Mouse (Mus musculus) mammary gland, adult 2 months (tissue): ENCODE results near the gene Defb33. TPM values are rescaled to one million over a fixed set of nuclear protein-coding genes. Genes with fewer than 3 reads are reported as not detected.

Source experiments
- polyA plus RNA-seq: library from polyadenylated mRNA; depleted of rRNA; stranded (reverse); fragments of >200 nt; gene quantifications from 2 replicates; pipeline ENCODE4 v1.2.3, GENCODE M21; 2012; ENCODE audit warnings: low replicate concordance; rRNA removed

Gene Defb33
- not detected in 2 replicates for polyA plus RNA-seq

GRCm38 (mm10) chr8:20892369-20892768 lies at the start of gene Defb33:
Gene Defb33 (plus strand): TSS chr8:20892669.

GRCm38 (mm10) chr8:20902527-20902926 lies 10.1 kb downstream of the Defb33 start, which contains the start of gene Gm15056:
Gene Gm15056 (minus strand): TSS chr8:20902627.

GRCm38 (mm10) chr8:20921971-20922370 lies 29.5 kb downstream of the Defb33 start, which contains the start of gene Gm6040:
Gene Gm6040 (minus strand): TSS chr8:20922071.

GRCm38 (mm10) chr8:20944610-20945009 lies 52.1 kb downstream of the Defb33 start, which contains the start of gene AY761185:
Gene AY761185 (minus strand): TSS chr8:20944710.

Other genes with a start within 250 kb of the Defb33 start
- gene Gm15056, start 10.0 kb downstream of the Defb33 start, polyA plus RNA-seq: 0.65 and 0.74 TPM in 2 replicates
- gene Gm6040, start 29.4 kb downstream of the Defb33 start, polyA plus RNA-seq: not detected in 2 replicates
- not detected in 2 replicates for gene AY761185, start 52.0 kb downstream of the Defb33 start, polyA plus RNA-seq
- not detected in 2 replicates for gene Defa21, start 132.9 kb downstream of the Defb33 start, polyA plus RNA-seq
- gene Defa23, start 162.4 kb downstream of the Defb33 start, polyA plus RNA-seq: not detected in 2 replicates
- gene Defa35, start 172.4 kb downstream of the Defb33 start, polyA plus RNA-seq: not detected in 2 replicates
- not detected in 2 replicates for gene Defa25, start 191.8 kb downstream of the Defb33 start, polyA plus RNA-seq
- not detected in 2 replicates for gene Gm14851, start 203.4 kb downstream of the Defb33 start, polyA plus RNA-seq
- not detected in 2 replicates for gene Defa30, start 242.0 kb downstream of the Defb33 start, polyA plus RNA-seq